Comparison of ENCODE assay signal across 19 mouse cellular contexts in genomic region chr16:95639677-95640076, GRCm38 (mm10). TPM values are rescaled to one million over a fixed set of nuclear protein-coding genes. Genes with fewer than 3 reads are reported as not detected.
DNase-seq lines count a peak whose midpoint lies in the region; ATAC-seq and TF ChIP-seq lines count a peak whose summit lies in the region.
"Had no signal": no experiment of that assay in that cellular context is flagged by ENCODE, and none has a peak within 500 bp of the region (broad histone marks: within the 10 kb centered on the region; RNA-seq: fewer than 3 reads in every experiment).

No protein-coding gene starts in this region.

- H3K36me3 ChIP-seq in kidney, postnatal 0 days (ENCODE audit: insufficient read depth, low read length) = no peaks in the 10 kb centered on the region
- no peaks in the 10 kb centered on the region for H3K36me3 ChIP-seq in MEL (ENCODE audit: control insufficient read depth in 1 of 2, insufficient read depth in 2 of 2, low read length in 2 of 2)
- H3K36me3 ChIP-seq: limb, embryonic 12.5 days; liver, embryonic 15.5 days; midbrain, embryonic 13.5 days had no signal

- H3K4me1 ChIP-seq in kidney, postnatal 0 days (replicated peaks; ENCODE audit: insufficient read depth, low read length) = no peaks in the 10 kb centered on the region
- H3K4me1 ChIP-seq in MEL (ENCODE audit: control insufficient read depth in 1 of 2, insufficient read depth in 2 of 2, low read length in 2 of 2) = no peaks in the 10 kb centered on the region
- H3K4me1 ChIP-seq: midbrain, embryonic 13.5 days had no signal

- no peaks in the 10 kb centered on the region for H3K79me2 ChIP-seq in MEL (ENCODE audit: control insufficient read depth, insufficient read depth, low read length, poor library complexity)

- no peak for DNase-seq in kidney, postnatal 0 days (ENCODE audit: low spot score)
- DNase-seq in kidney, adult 18-20 months = no peak
- peak; percentile 12 for DNase-seq in CD4-positive helper T cell, adult 2 months (ENCODE audit: low read depth, low spot score)
- peak; percentile 19 for DNase-seq in MEL (ENCODE audit: low read depth, low spot score)
- peak; percentile 28 to 41 for DNase-seq in thymus, postnatal 10 days (ENCODE audit: low spot score in 2 of 2)
- no peak for DNase-seq in urinary bladder, adult 18-20 months (ENCODE audit: low spot score in 2 of 2)
- no peak for DNase-seq in frontal cortex, adult 2 months (ENCODE audit: extremely low spot score in 1 of 2, low spot score in 1 of 2)
- DNase-seq: adrenal gland, postnatal 14 days; cerebellum, postnatal 10 days; embryo, embryonic 11 days; gastrocnemius, postnatal 14 days; heart, postnatal 10 days; kidney, adult 8-10 months had no signal

- TF ChIP-seq RAD21 in MEL (IDR thresholded peaks at IDR 0.05; ENCODE audit: low read depth, low read length) = peak; percentile 24

- H3K4me3 ChIP-seq in kidney, postnatal 0 days (replicated peaks; ENCODE audit: low read depth, low read length) = no peak overlapping the region
- no peak overlapping the region for H3K4me3 ChIP-seq in MEL (ENCODE audit: control insufficient read depth in 1 of 2, insufficient read depth in 1 of 2, low read depth in 2 of 2, low read length in 2 of 2)
- H3K4me3 ChIP-seq: limb, embryonic 12.5 days; liver, embryonic 15.5 days; midbrain, embryonic 13.5 days had no signal

- H3K4me2 ChIP-seq in kidney, postnatal 0 days (ENCODE audit: low read length) = no peak overlapping the region
- H3K4me2 ChIP-seq: limb, embryonic 12.5 days; liver, embryonic 15.5 days; midbrain, embryonic 13.5 days had no signal

- TF ChIP-seq CTCF in kidney, postnatal 0 days (IDR thresholded peaks at IDR 0.05; ENCODE audit: low read depth) = peak; percentile 35; the same call in 1 of the 2 replicates
- peak in 2 of 3 experiments; percentile 43 to 52; a peak in 4 of 6 replicates for TF ChIP-seq CTCF in MEL (IDR thresholded peaks at IDR 0.05 in 2 of 3, conservative IDR thresholded peaks at IDR 0.05 in 1 of 3; ENCODE audit: control insufficient read depth in 1 of 3, insufficient read depth in 1 of 3, low read depth in 2 of 3, low read length in 3 of 3, poor library complexity in 1 of 3, severe bottlenecking in 1 of 3)

- H3K9me3 ChIP-seq in kidney, postnatal 0 days (replicated peaks; ENCODE audit: low read length) = no peaks in the 10 kb centered on the region
- H3K9me3 ChIP-seq in MEL (replicated peaks; ENCODE audit: insufficient read depth, low read length) = no peaks in the 10 kb centered on the region
- H3K9me3 ChIP-seq: limb, embryonic 12.5 days; liver, embryonic 15.5 days; midbrain, embryonic 13.5 days had no signal

- WGBS in kidney, postnatal 0 days = 91% methylated on average over 3 of the region's 3 CpGs

- no peak overlapping the region for H3K27ac ChIP-seq in kidney, postnatal 0 days
- H3K27ac ChIP-seq in MEL (ENCODE audit: control insufficient read depth, low read depth, low read length) = no peak overlapping the region
- H3K27ac ChIP-seq: limb, embryonic 12.5 days; liver, embryonic 15.5 days; macrophage; midbrain, embryonic 13.5 days had no signal

- ATAC-seq in kidney, postnatal 0 days (replicated peaks; ENCODE audit: low FRiP score, low read depth) = no peak
- ATAC-seq: forebrain, embryonic 14.5 days; hindbrain, embryonic 16.5 days; midbrain, embryonic 13.5 days had no signal

- no peaks in the 10 kb centered on the region for H3K27me3 ChIP-seq in kidney, postnatal 0 days (ENCODE audit: insufficient read depth, low read length)
- peaks cover 2 to 6% of the 10 kb centered on the region in 2 experiments for H3K27me3 ChIP-seq in MEL (ENCODE audit: control insufficient read depth in 1 of 2, insufficient read depth in 2 of 2, low read length in 2 of 2)
- H3K27me3 ChIP-seq: liver, embryonic 15.5 days; midbrain, embryonic 13.5 days had no signal

- no peak overlapping the region for H3K9ac ChIP-seq in kidney, postnatal 0 days (ENCODE audit: low read depth, low read length)
- no peak overlapping the region for H3K9ac ChIP-seq in MEL (ENCODE audit: control insufficient read depth, low read depth, low read length, poor library complexity, severe bottlenecking)
- H3K9ac ChIP-seq: limb, embryonic 12.5 days; liver, embryonic 15.5 days; midbrain, embryonic 13.5 days had no signal

- TF ChIP-seq POLR2A in MEL (IDR thresholded peaks at IDR 0.05; ENCODE audit: control insufficient read depth in 1 of 2, insufficient read depth in 1 of 2, low read depth in 1 of 2, low read length in 2 of 2, poor library complexity in 1 of 2) = no peak

- TF ChIP-seq EP300 in MEL (IDR thresholded peaks at IDR 0.05; ENCODE audit: low read depth in 1 of 2, low read length in 2 of 2) = no peak

TF ChIP-seq in MEL, 35 proteins besides CTCF, POLR2A, EP300 and RAD21:
- TF ChIP-seq SMC3 (IDR thresholded peaks at IDR 0.05; ENCODE audit: low read depth, low read length) (peak; percentile 61), MYB (IDR thresholded peaks at IDR 0.05; ENCODE audit: low read depth, low read length) (no peak), ZNF384 (IDR thresholded peaks at IDR 0.05; ENCODE audit: low read depth, low read length) (no peak)

RNA-seq across cellular contexts. Expression of gene Erg, which starts 53.3 kb away (rescaled TPM):
- 6.4 TPM in 2 replicates for polyA plus RNA-seq in kidney, postnatal 0 days (2015; fragmentation: Nextera tagmentation; extraction: Ambion mirVana)
- 0.27 and 0.49 TPM in 2 replicates for total RNA-seq in MEL (2012; rRNA removed)
- under 1 TPM in 1 of 2 experiments, not detected in 1; 0.11 TPM for polyA plus RNA-seq in MEL (2012; ENCODE audit: insufficient read depth in 1 of 2, insufficient read length in 2 of 2, low read depth in 1 of 2, low replicate concordance in 2 of 2, missing spikeins in 1 of 2)
- polyA plus RNA-seq in frontal cortex, adult 2 months (2012; rRNA removed) = 5.7 and 7.2 TPM in 2 replicates

Comparison
In these comparisons a context has a peak if more than half of its experiments do, and no peak if none do; other contexts are left out.
1. DNase-seq: peak in CD4-positive helper T cell, adult 2 months (single experiment), MEL (single experiment) and thymus, postnatal 10 days (2 of 2); none in kidney, postnatal 0 days (single experiment), kidney, adult 18-20 months (single experiment), urinary bladder, adult 18-20 months (0 of 2) and frontal cortex, adult 2 months (0 of 2).